ENCODE assay signal across 17 mouse cellular contexts in the genomic region with DNA sequence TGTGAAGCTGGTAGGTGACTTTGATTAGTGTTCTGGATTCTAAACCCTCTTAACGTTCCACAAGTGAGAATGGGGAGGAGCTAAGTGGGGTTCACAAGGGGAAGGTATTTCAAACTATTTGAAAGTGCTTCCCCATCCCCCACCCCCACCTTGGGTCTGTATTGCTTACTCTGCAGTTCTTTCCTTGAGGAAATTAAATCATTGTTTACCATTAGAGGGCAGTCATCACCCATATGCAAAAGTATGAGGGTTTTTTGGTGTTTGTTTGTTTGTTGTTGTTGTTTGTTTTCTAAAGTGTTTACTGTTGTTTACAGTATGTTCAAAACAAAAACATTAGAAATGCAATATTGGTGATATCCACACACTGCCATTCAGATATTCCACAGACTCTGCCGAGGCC. TPM values are rescaled to one million over a fixed set of nuclear protein-coding genes. Genes with fewer than 3 reads are reported as not detected.
DNase-seq lines count a peak whose midpoint lies in the region; ATAC-seq and TF ChIP-seq lines count a peak whose summit lies in the region.
"Had no signal": no experiment of that assay in that cellular context is flagged by ENCODE, and none has a peak within 500 bp of the region (broad histone marks: within the 10 kb centered on the region; RNA-seq: fewer than 3 reads in every experiment).

No protein-coding gene starts in this region.

- H3K4me1 ChIP-seq in hindbrain, postnatal 0 days (ENCODE audit: insufficient read depth, low read length): no peaks in the 10 kb centered on the region
- no peaks in the 10 kb centered on the region for H3K4me1 ChIP-seq in hindbrain, embryonic 12.5 days
- H3K4me1 ChIP-seq in midbrain, embryonic 14.5 days (ENCODE audit: control insufficient read depth, insufficient read depth, low read length): no peaks in the 10 kb centered on the region
- H3K4me1 ChIP-seq in midbrain, embryonic 15.5 days: no peaks in the 10 kb centered on the region
- no peaks in the 10 kb centered on the region for H3K4me1 ChIP-seq in stomach, postnatal 0 days (replicated peaks; ENCODE audit: control insufficient read depth, insufficient read depth)
- H3K4me1 ChIP-seq: embryonic facial prominence, embryonic 15.5 days; heart, embryonic 15.5 days; hindbrain, embryonic 10.5 days; kidney, embryonic 15.5 days; liver, embryonic 15.5 days had no signal

- no peaks in the 10 kb centered on the region; the same call in 1 of the 2 replicates for H3K36me3 ChIP-seq in hindbrain, postnatal 0 days (ENCODE audit: insufficient read depth, low read length)
- no peaks in the 10 kb centered on the region for H3K36me3 ChIP-seq in hindbrain, embryonic 12.5 days
- H3K36me3 ChIP-seq in midbrain, embryonic 14.5 days (ENCODE audit: control insufficient read depth, insufficient read depth, low read length): no peaks in the 10 kb centered on the region
- H3K36me3 ChIP-seq in midbrain, embryonic 15.5 days (replicated peaks): no peaks in the 10 kb centered on the region
- no peaks in the 10 kb centered on the region for H3K36me3 ChIP-seq in stomach, postnatal 0 days (ENCODE audit: control insufficient read depth, insufficient read depth, low read length)
- H3K36me3 ChIP-seq: embryonic facial prominence, embryonic 15.5 days; heart, embryonic 15.5 days; hindbrain, embryonic 10.5 days; kidney, embryonic 15.5 days; liver, embryonic 15.5 days had no signal

- no peak overlapping the region for H3K4me3 ChIP-seq in hindbrain, postnatal 0 days (ENCODE audit: low read length)
- no peak overlapping the region for H3K4me3 ChIP-seq in hindbrain, embryonic 12.5 days
- no peak overlapping the region for H3K4me3 ChIP-seq in midbrain, embryonic 14.5 days (replicated peaks; ENCODE audit: low read depth, low read length)
- H3K4me3 ChIP-seq in midbrain, embryonic 15.5 days: no peak overlapping the region
- no peak overlapping the region for H3K4me3 ChIP-seq in stomach, postnatal 0 days (ENCODE audit: low read depth, low read length)
- H3K4me3 ChIP-seq: embryonic facial prominence, embryonic 15.5 days; heart, embryonic 15.5 days; hindbrain, embryonic 10.5 days; kidney, embryonic 15.5 days; liver, embryonic 15.5 days had no signal

- no peak for TF ChIP-seq EP300 in stomach, postnatal 0 days (optimal IDR thresholded peaks at IDR 0.05)

- DNase-seq in hindbrain, postnatal 0 days (ENCODE audit: low spot score): peak; percentile 42
- peak; percentile 40 for DNase-seq in midbrain, embryonic 14.5 days
- DNase-seq in Muller cell, postnatal 12 days (ENCODE audit: inconsistent ontology term): peak; percentile 26
- no peak for DNase-seq in stomach, postnatal 0 days (ENCODE audit: low spot score)
- DNase-seq: adrenal gland, adult 8-10 months; cerebellum, adult 9-11 months; heart, adult 18-20 months; lung, postnatal 14 days; thymus, postnatal 25 days had no signal

- TF ChIP-seq CTCF in hindbrain, postnatal 0 days (IDR thresholded peaks at IDR 0.05; ENCODE audit: low read depth): peak; percentile 52
- TF ChIP-seq CTCF in stomach, postnatal 0 days (IDR thresholded peaks at IDR 0.05; ENCODE audit: low read depth): peak; percentile 47

- H3K27me3 ChIP-seq in hindbrain, postnatal 0 days (ENCODE audit: insufficient read depth, low read length): no peaks in the 10 kb centered on the region
- no peaks in the 10 kb centered on the region for H3K27me3 ChIP-seq in hindbrain, embryonic 12.5 days
- H3K27me3 ChIP-seq in midbrain, embryonic 14.5 days (ENCODE audit: control insufficient read depth, insufficient read depth, low read length): no peaks in the 10 kb centered on the region
- H3K27me3 ChIP-seq in midbrain, embryonic 15.5 days (replicated peaks): no peaks in the 10 kb centered on the region
- no peaks in the 10 kb centered on the region for H3K27me3 ChIP-seq in stomach, postnatal 0 days (ENCODE audit: control insufficient read depth, insufficient read depth, low read length)
- H3K27me3 ChIP-seq: embryonic facial prominence, embryonic 15.5 days; heart, embryonic 15.5 days; kidney, embryonic 15.5 days; liver, embryonic 15.5 days had no signal

- no peak overlapping the region for H3K4me2 ChIP-seq in hindbrain, postnatal 0 days (ENCODE audit: low read depth, low read length)
- H3K4me2 ChIP-seq in hindbrain, embryonic 12.5 days (replicated peaks): no peak overlapping the region
- no peak overlapping the region for H3K4me2 ChIP-seq in midbrain, embryonic 14.5 days (ENCODE audit: low read length)
- H3K4me2 ChIP-seq in midbrain, embryonic 15.5 days: no peak overlapping the region
- no peak overlapping the region for H3K4me2 ChIP-seq in stomach, postnatal 0 days (replicated peaks; ENCODE audit: low read depth)
- H3K4me2 ChIP-seq: embryonic facial prominence, embryonic 15.5 days; heart, embryonic 15.5 days; kidney, embryonic 15.5 days; liver, embryonic 15.5 days had no signal

- ATAC-seq in hindbrain, postnatal 0 days: no peak
- ATAC-seq in hindbrain, embryonic 12.5 days (ENCODE audit: low FRiP score): no peak
- no peak for ATAC-seq in midbrain, embryonic 14.5 days (ENCODE audit: low FRiP score, low TSS enrichment)
- ATAC-seq in midbrain, embryonic 15.5 days (replicated peaks): no peak
- no peak for ATAC-seq in stomach, postnatal 0 days (ENCODE audit: low FRiP score, low TSS enrichment)
- no peak for ATAC-seq in inflammation-experienced regulatory T-cells, adult 6 months

- no peak overlapping the region for H3K9ac ChIP-seq in hindbrain, postnatal 0 days (replicated peaks; ENCODE audit: low read length)
- H3K9ac ChIP-seq in hindbrain, embryonic 12.5 days: no peak overlapping the region
- H3K9ac ChIP-seq in midbrain, embryonic 14.5 days (replicated peaks; ENCODE audit: low read length): no peak overlapping the region
- H3K9ac ChIP-seq in midbrain, embryonic 15.5 days: no peak overlapping the region
- no peak overlapping the region for H3K9ac ChIP-seq in stomach, postnatal 0 days (ENCODE audit: low read length)
- H3K9ac ChIP-seq: embryonic facial prominence, embryonic 15.5 days; heart, embryonic 15.5 days; kidney, embryonic 15.5 days; liver, embryonic 15.5 days had no signal

- no peak overlapping the region for H3K27ac ChIP-seq in hindbrain, postnatal 0 days
- H3K27ac ChIP-seq in hindbrain, embryonic 12.5 days: no peak overlapping the region
- H3K27ac ChIP-seq in midbrain, embryonic 14.5 days (replicated peaks; ENCODE audit: low read depth, low read length): no peak overlapping the region
- H3K27ac ChIP-seq in midbrain, embryonic 15.5 days: no peak overlapping the region
- no peak overlapping the region for H3K27ac ChIP-seq in stomach, postnatal 0 days (replicated peaks)
- H3K27ac ChIP-seq: embryonic facial prominence, embryonic 15.5 days; heart, embryonic 15.5 days; hindbrain, embryonic 10.5 days; kidney, embryonic 15.5 days; liver, embryonic 15.5 days had no signal

- H3K9me3 ChIP-seq in hindbrain, postnatal 0 days (ENCODE audit: low read length): no peaks in the 10 kb centered on the region
- no peaks in the 10 kb centered on the region for H3K9me3 ChIP-seq in hindbrain, embryonic 12.5 days (replicated peaks)
- no peaks in the 10 kb centered on the region for H3K9me3 ChIP-seq in midbrain, embryonic 14.5 days (ENCODE audit: control insufficient read depth, low read length)
- H3K9me3 ChIP-seq in midbrain, embryonic 15.5 days: no peaks in the 10 kb centered on the region
- no peaks in the 10 kb centered on the region for H3K9me3 ChIP-seq in stomach, postnatal 0 days (ENCODE audit: control insufficient read depth, low read length)
- H3K9me3 ChIP-seq: embryonic facial prominence, embryonic 15.5 days; heart, embryonic 15.5 days; hindbrain, embryonic 10.5 days; kidney, embryonic 15.5 days; liver, embryonic 15.5 days had no signal

- WGBS in hindbrain, postnatal 0 days: 26% methylated on average over 2 of the region's 2 CpGs
- WGBS in hindbrain, embryonic 12.5 days: 48% methylated on average over 2 of the region's 2 CpGs
- WGBS in midbrain, embryonic 14.5 days: 38% methylated on average over 2 of the region's 2 CpGs
- 31% methylated on average over 2 of the region's 2 CpGs for WGBS in midbrain, embryonic 15.5 days
- 31% methylated on average over 2 of the region's 2 CpGs for WGBS in stomach, postnatal 0 days

RNA-seq across cellular contexts. Expression of gene Rpe, which starts 22.0 kb away (rescaled TPM):
- total RNA-seq in hindbrain, postnatal 0 days (2014; rRNA removed): 42.7 and 43.0 TPM in 2 replicates
- polyA plus RNA-seq in hindbrain, postnatal 0 days (2015; fragmentation: Nextera tagmentation; extraction: Ambion mirVana): 25.9 and 28.1 TPM in 2 replicates
- polyA plus RNA-seq in hindbrain, embryonic 12.5 days (2016; fragmentation: Nextera tagmentation; extraction: Ambion mirVana): 48.4 and 51.4 TPM in 2 replicates
- polyA plus RNA-seq in midbrain, embryonic 14.5 days (2014; fragmentation: Nextera tagmentation; extraction: Ambion mirVana): 36.4 and 36.8 TPM in 2 replicates
- 29.9 and 31.2 TPM in 2 replicates for polyA plus RNA-seq in midbrain, embryonic 15.5 days (2015; fragmentation: Nextera tagmentation; extraction: Ambion mirVana)
- 30.8 and 31.5 TPM in 2 replicates for polyA plus RNA-seq in stomach, postnatal 0 days (2015; fragmentation: Nextera tagmentation; extraction: Ambion mirVana)
- polyA plus RNA-seq in inflammation-experienced regulatory T-cells, adult 6 months (2017; shearing (Covaris generic)): 10 to 100 TPM; 46.1 to 76.7 (median 55.4) TPM
